In genomic region chr3:145268066-145268465, GRCm38 (mm10) we compare ENCODE assay signal across 15 mouse cellular contexts. TPM values are rescaled to one million over a fixed set of nuclear protein-coding genes. Genes with fewer than 3 reads are reported as not detected.
DNase-seq lines count a peak whose midpoint lies in the region; ATAC-seq and TF ChIP-seq lines count a peak whose summit lies in the region.
"Had no signal": no experiment of that assay in that cellular context is flagged by ENCODE, and none has a peak within 500 bp of the region (broad histone marks: within the 10 kb centered on the region; RNA-seq: fewer than 3 reads in every experiment).

No protein-coding gene starts in this region.

- H3K4me2 ChIP-seq in stomach, embryonic 15.5 days, result no peak overlapping the region
- H3K4me2 ChIP-seq: heart, embryonic 11.5 days had no signal

- peak; percentile 16 for DNase-seq in liver, adult 2 months (ENCODE audit: extremely low read depth, low read depth, low spot score)
- DNase-seq in liver, result no peak
- DNase-seq in Muller cell, postnatal 12 days (ENCODE audit: inconsistent ontology term), result peak; percentile 22
- DNase-seq in gonadal fat pad, adult 2 months (ENCODE audit: low read depth), result peak; percentile 24
- DNase-seq in kidney, adult 9 months, result no peak
- DNase-seq in cerebellum, postnatal 25 days, result no peak
- DNase-seq: embryo, embryonic 11 days; thymus, postnatal 14 days had no signal

- 21% methylated on average over 7 of the region's 7 CpGs for WGBS in liver, adult 2 months
- WGBS in stomach, embryonic 15.5 days, result 27% methylated on average over 7 of the region's 7 CpGs

- H3K79me2 ChIP-seq in liver, adult 2 months (ENCODE audit: control insufficient read depth, insufficient read depth, low read length), result no peaks in the 10 kb centered on the region

- H3K9ac ChIP-seq in liver, adult 2 months (ENCODE audit: low read depth, low read length), result no peak overlapping the region
- no peak overlapping the region for H3K9ac ChIP-seq in stomach, embryonic 15.5 days

- no peak overlapping the region for H3K4me3 ChIP-seq in liver, adult 2 months (ENCODE audit: insufficient read depth, low read depth, low read length)
- H3K4me3 ChIP-seq in stomach, embryonic 15.5 days (replicated peaks), result no peak overlapping the region
- H3K4me3 ChIP-seq: hindbrain, embryonic 10.5 days had no signal

- no peaks in the 10 kb centered on the region for H3K4me1 ChIP-seq in liver, adult 2 months (ENCODE audit: control insufficient read depth, insufficient read depth, low read length)
- H3K4me1 ChIP-seq in stomach, embryonic 15.5 days, result no peaks in the 10 kb centered on the region
- H3K4me1 ChIP-seq: hindbrain, embryonic 10.5 days had no signal

- TF ChIP-seq CTCF in liver, adult 2 months (IDR thresholded peaks at IDR 0.05; ENCODE audit: low read depth, low read length), result no peak

- no peak overlapping the region for H3K27ac ChIP-seq in liver, adult 2 months (replicated peaks; ENCODE audit: insufficient read depth, low read depth, low read length)
- H3K27ac ChIP-seq in stomach, embryonic 15.5 days, result no peak overlapping the region
- H3K27ac ChIP-seq: hindbrain, embryonic 10.5 days; kidney, postnatal 0 days; macrophage had no signal

- TF ChIP-seq POLR2A in liver, adult 2 months (IDR thresholded peaks at IDR 0.05; ENCODE audit: extremely low read depth, insufficient read depth, low read length), result no peak

- no peaks in the 10 kb centered on the region for H3K9me3 ChIP-seq in stomach, embryonic 15.5 days
- H3K9me3 ChIP-seq: hindbrain, embryonic 10.5 days had no signal

- H3K36me3 ChIP-seq in liver, adult 2 months (ENCODE audit: control insufficient read depth, insufficient read depth, low read length), result no peaks in the 10 kb centered on the region
- no peaks in the 10 kb centered on the region for H3K36me3 ChIP-seq in stomach, embryonic 15.5 days
- H3K36me3 ChIP-seq: hindbrain, embryonic 10.5 days had no signal

- H3K27me3 ChIP-seq in liver, adult 2 months (ENCODE audit: control insufficient read depth, insufficient read depth, low read length), result no peaks in the 10 kb centered on the region
- H3K27me3 ChIP-seq in stomach, embryonic 15.5 days (replicated peaks), result no peaks in the 10 kb centered on the region

- ATAC-seq in stomach, embryonic 15.5 days (ENCODE audit: insufficient read depth, low FRiP score, low read depth), result peak; percentile 39; the same call in 1 of the 2 replicates

RNA-seq across cellular contexts. Expression of gene Col24a1, which starts 24.2 kb away (rescaled TPM):
- 0.28 and 0.34 TPM in 2 replicates for total RNA-seq in liver, adult 2 months (2014; rRNA removed)
- polyA plus RNA-seq in liver, adult 2 months (2012; rRNA removed), result 0.04 and 0.05 TPM in 2 replicates
- polyA plus RNA-seq in gonadal fat pad, adult 2 months (2012; rRNA removed), result 0.31 and 0.32 TPM in 2 replicates
- 2.1 and 3.0 TPM in 2 replicates for polyA plus RNA-seq in stomach, embryonic 15.5 days (2015; fragmentation: Nextera tagmentation; extraction: Ambion mirVana)
- total RNA-seq: monocyte, adult 5-6 weeks had no signal
- polyA plus RNA-seq: macrophage; spleen, adult 2 months had no signal

Comparison
In these comparisons a context has a peak if more than half of its experiments do, and no peak if none do; other contexts are left out.
1. DNase-seq: peak in liver, adult 2 months (single experiment), Muller cell, postnatal 12 days (single experiment) and gonadal fat pad, adult 2 months (single experiment); none in liver (single experiment), kidney, adult 9 months (single experiment) and cerebellum, postnatal 25 days (0 of 2).